Mouse (Mus musculus): ENCODE data around the gene Nup205.

The Nup205 gene

GRCm38 (mm10) chr6:35288114-35288761 is 111.0 kb downstream of the Nup205 start:
- peak; percentile 89 for DNase-seq (ENCODE audit: low spot score)

GRCm38 (mm10) chr6:35288920-35289319 is 111.7 kb downstream of the Nup205 start:
- DNase-seq (ENCODE audit: low spot score): peak; percentile 49

- DNase-seq (ENCODE audit: low spot score): peak; percentile 58
Observed at GRCm38 (mm10) chr6:35289676-35290075, 112.5 kb downstream of the Nup205 start.

GRCm38 (mm10) chr6:35294964-35295363 is 117.7 kb downstream of the Nup205 start:
- no peak for DNase-seq (ENCODE audit: low spot score)

GRCm38 (mm10) chr6:35297001-35297400 is 119.8 kb downstream of the Nup205 start:
- peak; percentile 69 for DNase-seq (ENCODE audit: low spot score)

Data from testis, postnatal 10 days (tissue).